Mouse (Mus musculus): Measurements from ENCODE around the gene Rpl37a. TPM values are rescaled to one million over a fixed set of nuclear protein-coding genes. Genes with fewer than 3 reads are reported as not detected.

The Rpl37a gene
- 1,840 and 2,002 TPM in 2 replicates for polyA plus RNA-seq (2021; fragmentation: Nextera tagmentation)
- long read RNA-seq, experiment 1, transcript Rpl37a-201 (4 exons, 558 nt), result major isoform, 154 of 164 reads
- long read RNA-seq, experiment 1, transcript Rpl37a-204 (3 exons, 665 nt), result minor isoform, 8 of 164 reads
- long read RNA-seq, experiment 1, partial matches to known transcripts, result 0 of 164 reads
- long read RNA-seq, experiment 1, other reads (novel, unspliced or antisense), result 2 of 164 reads
- long read RNA-seq, experiment 2, transcript Rpl37a-201 (4 exons, 558 nt), result major isoform, 1,221 of 1,261 reads
- long read RNA-seq, experiment 2, transcript Rpl37a-204 (3 exons, 665 nt), result minor isoform, 27 of 1,261 reads
- long read RNA-seq, experiment 2, partial matches to known transcripts, result 2 of 1,261 reads
- long read RNA-seq, experiment 2, other reads (novel, unspliced or antisense), result 11 of 1,261 reads

DNA sequence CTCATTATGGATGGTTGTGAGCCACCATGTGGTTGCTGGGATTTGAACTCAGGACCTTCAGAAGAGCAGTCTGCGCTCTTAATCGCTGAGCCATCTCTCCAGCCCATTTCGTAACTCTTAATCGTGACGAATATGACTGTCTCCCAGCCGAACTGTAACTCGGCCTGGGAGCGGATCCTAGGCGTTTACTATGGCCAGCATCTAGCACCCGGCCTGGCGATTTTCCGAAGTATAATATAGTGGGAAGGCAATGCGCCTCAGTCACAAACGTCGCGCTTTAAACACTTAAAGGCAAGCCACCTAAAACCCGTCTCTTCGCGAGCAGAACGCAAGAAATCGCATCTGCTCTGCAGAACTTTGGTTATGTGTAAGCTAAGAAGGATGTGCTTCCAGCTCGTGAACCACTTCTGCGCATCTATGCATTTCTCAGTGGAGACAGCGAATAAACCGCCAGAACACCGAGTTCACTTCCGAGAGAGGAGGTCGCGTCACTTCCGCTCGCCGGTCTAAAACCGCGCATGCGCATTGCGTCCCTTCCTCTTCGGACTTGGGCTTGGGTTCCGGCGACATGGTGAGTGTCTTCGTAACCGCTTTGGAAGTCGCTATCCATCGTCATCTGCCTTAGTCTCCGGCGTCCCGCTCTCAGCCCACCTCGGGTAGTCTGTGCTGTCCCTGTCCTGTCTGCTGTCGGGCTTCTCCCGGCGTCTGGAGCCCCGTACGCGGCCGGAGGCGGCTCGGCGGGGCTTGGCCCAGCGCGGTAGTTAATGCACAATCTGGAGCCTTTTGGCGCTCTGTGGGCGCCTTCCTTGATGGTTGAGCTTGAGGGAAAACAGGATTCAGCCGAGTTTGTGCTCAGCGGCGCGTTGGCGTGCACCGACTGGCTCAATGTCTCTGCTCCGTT, at the start of gene Rpl37a:
Gene Rpl37a, plus strand, starts transcription at position 538 of the 901 bp plus-strand sequence.

DNA sequence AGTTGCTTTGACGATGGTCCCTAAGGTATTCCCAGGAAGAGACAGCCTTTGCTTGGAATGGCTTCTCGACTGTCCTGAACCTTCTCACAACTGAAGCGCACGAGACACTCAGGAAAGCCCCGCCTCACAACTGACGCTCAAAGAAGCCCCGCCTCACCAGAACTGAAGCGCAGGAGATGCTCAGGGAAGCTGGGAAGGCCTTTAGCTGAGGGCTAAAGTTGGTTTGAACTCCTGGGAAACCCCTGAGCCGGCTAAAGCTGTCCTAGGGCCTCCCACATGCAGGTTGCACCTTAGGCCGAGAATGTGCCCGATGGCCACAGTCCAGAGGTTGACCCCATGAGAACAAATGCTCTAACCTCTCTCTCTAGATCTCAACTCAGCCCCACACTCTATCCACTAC, 10.6 kb upstream of the Rpl37a start, which contains the start of gene Ankar:
Gene Ankar, minus strand, starts transcription at position 101 of the 400 bp plus-strand sequence.

Other genes with a start within 250 kb of the Rpl37a start
- gene March4, start 174.4 kb upstream of the Rpl37a start, polyA plus RNA-seq (2021; fragmentation: Nextera tagmentation), result 1.5 and 2.5 TPM in 2 replicates
- 20.6 and 24.2 TPM in 2 replicates for gene Smarcal1, start 128.0 kb upstream of the Rpl37a start, polyA plus RNA-seq (2021; fragmentation: Nextera tagmentation)
- gene Ankar, start 10.7 kb upstream of the Rpl37a start, polyA plus RNA-seq (2021; fragmentation: Nextera tagmentation), result not detected in 2 replicates
- 50.3 and 67.2 TPM in 2 replicates for gene Igfbp2, start 113.2 kb downstream of the Rpl37a start, polyA plus RNA-seq (2021; fragmentation: Nextera tagmentation)
- 6.5 and 11.6 TPM in 2 replicates for gene Igfbp5, start 163.6 kb downstream of the Rpl37a start, polyA plus RNA-seq (2021; fragmentation: Nextera tagmentation)